Mouse (Mus musculus) pancreas, adult 10 weeks (tissue): ENCODE results near the gene E130218I03Rik. TPM values are rescaled to one million over a fixed set of nuclear protein-coding genes. Genes with fewer than 3 reads are reported as not detected.

ENCODE experiments used
- polyA plus RNA-seq: library from polyadenylated mRNA; stranded (reverse); fragments of 350-450 nt; fragmentation: Illumina TruSeq; extraction: RNeasy Lipid Tissue Mini Kit (QIAGEN cat#74804); gene quantifications from one replicate; pipeline ENCODE4 v1.2.3, GENCODE M21; 2015; ENCODE audit warnings: low read depth, low replicate concordance; ENCODE audit not compliant: insufficient read depth

E130218I03Rik gene
- polyA plus RNA-seq, result not detected

DNA sequence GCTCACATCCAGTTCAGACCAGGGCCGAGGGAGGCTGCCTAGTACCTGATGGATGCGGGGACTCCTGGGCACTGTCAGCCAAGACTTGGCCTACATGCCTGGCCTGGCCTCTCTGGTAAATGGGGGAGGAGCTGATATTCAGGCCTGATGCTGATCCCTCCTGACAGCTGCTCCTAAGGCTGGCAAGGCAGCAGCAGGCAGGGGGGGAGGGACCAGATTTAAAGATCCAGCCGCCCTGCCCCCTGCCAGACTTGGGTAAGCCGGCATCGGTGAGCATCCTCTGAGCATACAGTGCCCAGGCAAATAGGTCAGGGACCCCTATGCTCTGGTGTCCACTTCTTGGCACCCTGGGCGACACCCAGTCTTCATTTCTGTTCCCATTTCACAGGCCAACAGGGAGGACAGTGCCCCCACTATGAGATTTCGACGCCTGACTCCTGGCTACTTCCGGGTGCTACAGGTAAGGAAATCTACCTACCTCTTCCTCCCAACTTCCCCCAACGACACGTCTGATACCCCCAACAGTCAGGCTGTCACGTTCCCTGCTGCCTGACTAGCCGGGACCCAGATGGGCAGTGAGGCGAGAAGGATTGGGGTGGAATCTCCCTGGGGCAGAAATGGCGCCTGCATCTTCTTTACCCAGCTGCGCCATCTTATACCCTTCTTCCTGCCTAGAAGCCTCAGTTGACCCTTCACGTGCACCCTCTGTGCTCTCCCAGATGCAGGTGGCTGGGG lies at the start of gene E130218I03Rik:
E130218I03Rik (plus strand) TSS at position 147 of the 735 bp plus-strand sequence.

DNA sequence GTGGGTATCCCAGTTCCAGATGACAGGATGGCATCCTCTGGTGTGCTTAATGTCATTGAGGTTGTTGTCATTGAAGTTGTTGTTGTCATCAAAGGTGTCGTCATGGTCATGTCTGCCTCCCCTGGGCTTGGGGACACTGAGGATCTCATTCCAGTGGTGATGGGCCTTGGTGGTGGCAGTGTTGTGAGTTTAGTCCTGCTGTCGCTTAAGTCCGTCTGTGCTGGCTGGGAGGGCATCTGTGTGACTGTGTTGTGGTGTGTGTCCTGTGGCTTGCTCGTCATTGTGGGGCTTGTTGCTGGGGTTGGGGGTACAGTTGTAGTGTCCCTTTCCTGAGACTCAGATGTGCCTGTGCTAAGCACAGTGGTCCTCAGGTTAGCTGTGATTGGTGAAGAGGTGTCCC lies 40.6 kb upstream of the E130218I03Rik start, which contains the start of gene Gm7534:
Gm7534 (minus strand) TSS at position 101 of the 400 bp plus-strand sequence.

GRCm38 (mm10) chr4:134227194-134227593 lies 16.3 kb upstream of the E130218I03Rik start, which contains the start of gene Catsper4:
Catsper4 (minus strand) TSS chr4:134227383.

GRCm38 (mm10) chr4:134238279-134238651 lies 5.2 kb upstream of the E130218I03Rik start, which contains the start of gene Cnksr1:
Cnksr1 (minus strand) TSS chr4:134238399.

DNA sequence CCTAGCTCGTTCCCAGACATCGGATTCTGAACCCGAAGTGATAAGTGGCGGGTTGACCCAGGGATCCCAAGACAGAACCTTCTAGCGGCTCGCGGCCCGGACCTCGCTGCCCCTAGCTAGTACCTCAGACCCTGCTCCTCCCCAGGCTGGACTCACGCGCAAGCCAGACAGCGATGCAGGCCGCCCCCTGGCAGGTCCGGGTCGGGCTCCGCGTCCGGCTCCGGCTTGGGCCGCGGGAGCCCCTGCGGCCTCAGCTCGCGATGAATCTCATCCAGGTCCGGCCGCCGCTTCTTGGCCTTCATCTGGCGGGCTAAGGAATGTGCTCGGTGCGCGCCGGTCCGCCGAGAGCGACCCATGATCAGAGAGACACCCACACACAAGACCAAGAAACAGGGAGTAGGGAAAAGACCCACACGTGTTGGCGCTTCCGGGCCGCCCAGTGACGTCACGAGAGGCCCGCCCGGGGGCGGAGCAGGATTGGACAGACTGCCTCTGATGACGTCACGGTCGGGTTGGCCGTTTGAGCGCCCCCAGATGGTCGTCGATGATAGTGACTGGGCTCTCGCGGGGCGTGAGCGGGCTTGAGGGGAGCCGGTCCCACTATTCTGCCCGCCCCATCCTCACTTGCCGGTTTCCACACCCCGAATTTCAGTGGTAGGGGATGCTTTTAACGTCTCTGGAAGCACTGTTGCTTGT lies 1.8 kb downstream of the E130218I03Rik start, which contains the start of gene Zfp593:
Zfp593 (minus strand) TSS at position 445 of the 696 bp plus-strand sequence.

DNA sequence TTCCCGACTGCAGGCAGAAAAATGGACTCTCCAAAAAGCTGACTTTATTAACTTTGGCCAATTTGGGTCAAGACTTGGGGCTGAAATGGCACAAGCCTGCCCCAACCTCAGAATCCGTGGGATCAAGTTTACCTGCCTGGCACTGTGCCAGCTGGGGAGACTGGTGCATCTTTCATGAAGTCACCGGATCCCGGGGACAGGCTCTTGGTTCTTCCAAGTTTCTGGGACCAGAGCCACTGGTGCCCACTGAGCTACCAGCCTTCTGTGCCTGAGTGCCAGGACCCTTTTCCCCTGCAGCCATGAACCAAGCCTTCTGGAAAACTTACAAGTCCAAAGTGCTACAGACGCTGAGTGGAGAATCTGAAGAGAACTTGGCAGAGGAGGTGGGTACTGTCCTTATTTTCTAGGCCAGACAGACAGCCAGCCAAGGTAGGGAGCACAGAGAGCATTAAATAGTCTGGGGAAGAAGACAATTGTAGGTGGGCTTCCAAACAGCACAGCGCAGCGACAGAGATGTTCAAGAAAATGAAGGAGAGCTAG lies 3.3 kb downstream of the E130218I03Rik start, which contains the start of gene Gm30191:
Gm30191 (plus strand) TSS at position 217 of the 540 bp plus-strand sequence.

GRCm38 (mm10) chr4:134253722-134254324 lies 10.4 kb downstream of the E130218I03Rik start, which contains the start of gene Grrp1:
Grrp1 (minus strand) TSS chr4:134254106.

GRCm38 (mm10) chr4:134287575-134288025 lies 44.1 kb downstream of the E130218I03Rik start, which contains the start of gene Pdik1l:
Pdik1l (minus strand) TSS chr4:134287895.

Other genes starting within 250 kb of the E130218I03Rik start
- 8.8 TPM for gene Dhdds, start 242.7 kb upstream of the E130218I03Rik start, polyA plus RNA-seq
- gene Lin28a, start 224.8 kb upstream of the E130218I03Rik start, polyA plus RNA-seq, result not detected
- not detected for gene Zfp683, start 189.8 kb upstream of the E130218I03Rik start, polyA plus RNA-seq
- not detected for gene Crybg2, start 182.8 kb upstream of the E130218I03Rik start, polyA plus RNA-seq
- gene Cd52, start 148.6 kb upstream of the E130218I03Rik start, polyA plus RNA-seq, result 12.5 TPM
- gene Ubxn11, start 141.1 kb upstream of the E130218I03Rik start, polyA plus RNA-seq, result 2.3 TPM
- gene Sh3bgrl3, start 114.9 kb upstream of the E130218I03Rik start, polyA plus RNA-seq, result 68.4 TPM
- 12.7 TPM for gene Cep85, start 56.5 kb upstream of the E130218I03Rik start, polyA plus RNA-seq
- gene Gm7534, start 40.7 kb upstream of the E130218I03Rik start, polyA plus RNA-seq, result not detected
- 0.65 TPM for gene Catsper4, start 16.3 kb upstream of the E130218I03Rik start, polyA plus RNA-seq
- gene Cnksr1, start 5.3 kb upstream of the E130218I03Rik start, polyA plus RNA-seq, result 4.4 TPM
- gene Zfp593, start 1.9 kb downstream of the E130218I03Rik start, polyA plus RNA-seq, result 2.0 TPM
- gene Gm30191, start 3.3 kb downstream of the E130218I03Rik start, polyA plus RNA-seq, result not detected
- 6.8 TPM for gene Grrp1, start 10.4 kb downstream of the E130218I03Rik start, polyA plus RNA-seq
- gene Pdik1l, start 44.2 kb downstream of the E130218I03Rik start, polyA plus RNA-seq, result 1.6 TPM
- not detected for gene Trim63, start 71.5 kb downstream of the E130218I03Rik start, polyA plus RNA-seq
- gene Slc30a2, start 99.5 kb downstream of the E130218I03Rik start, polyA plus RNA-seq, result 1.2 TPM
- 4.4 TPM for gene Extl1, start 140.2 kb downstream of the E130218I03Rik start, polyA plus RNA-seq
- gene Pafah2, start 152.7 kb downstream of the E130218I03Rik start, polyA plus RNA-seq, result 4.3 TPM
- gene Stmn1, start 224.7 kb downstream of the E130218I03Rik start, polyA plus RNA-seq, result 9.7 TPM